Mouse (Mus musculus) lung, postnatal 0 days (tissue): ENCODE data around the gene Fnbp4.

Experiments
- CTCF ChIP-seq: IDR thresholded peaks from 2 replicates; pipeline ENCODE4 v1.5.1; 2016; ENCODE audit warnings: antibody characterized with exemption, mild to moderate bottlenecking
- EP300 ChIP-seq: IDR thresholded peaks from 2 replicates; pipeline ENCODE4 v1.6.1; 2016; ENCODE audit warnings: antibody characterized with exemption, mild to moderate bottlenecking, control low read depth

- TF ChIP-seq CTCF = no peak
- no peak for TF ChIP-seq EP300
These were observed 27.2 kb upstream of the Fnbp4 start for GRCm38 (mm10) chr2:90717948-90718347.
